Mouse (Mus musculus): ENCODE measurements around the gene Ifi35. TPM values are rescaled to one million over a fixed set of nuclear protein-coding genes. Genes with fewer than 3 reads are reported as not detected.
"Not testable (repeated sequence)": the region's sequence is repeated elsewhere in the genome, so short reads cannot be mapped to it uniquely, and the experiment has no call there.

The Ifi35 gene
- total RNA-seq, 1 experiment = 9.1 TPM

DNA sequence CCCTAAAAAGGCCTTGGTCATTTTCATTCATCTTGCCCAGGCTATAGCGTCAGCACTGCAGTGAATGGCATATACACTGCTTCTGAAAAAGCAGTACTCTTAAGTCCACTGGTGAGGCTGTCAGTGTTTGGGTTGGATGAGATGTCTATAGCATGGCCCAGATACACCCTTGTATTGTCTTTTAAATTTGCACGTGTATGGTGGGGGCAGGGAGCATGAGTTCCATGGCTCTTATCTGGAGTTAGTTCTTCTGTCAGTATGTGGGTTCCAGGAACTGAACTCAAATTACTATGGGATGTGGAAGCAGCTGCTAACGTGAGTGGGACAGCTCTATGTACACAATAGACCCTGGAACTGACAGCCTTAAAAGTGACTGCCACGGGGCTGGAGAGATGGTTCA, 12.4 kb upstream of the Ifi35 start:
- Histone ChIP-seq H3K4me1 (ENCODE audit: control insufficient read depth in 2 of 2, insufficient read depth in 2 of 2, low read length in 2 of 2, poor library complexity in 1 of 2) (peaks cover 5 to 13% of the 10 kb centered on the region in 2 experiments; a peak in 3 of 4 replicates), H3K9ac (ENCODE audit: insufficient read depth, low read depth, low read length, poor library complexity, severe bottlenecking) (no peak overlapping the region), H3K4me3 (ENCODE audit: insufficient read depth in 1 of 2, low read depth in 1 of 2, low read length in 2 of 2, poor library complexity in 1 of 2, severe bottlenecking in 1 of 2) (no peak overlapping the region), H3K27ac (ENCODE audit: insufficient read depth, low read depth, low read length, poor library complexity, severe bottlenecking) (no peak overlapping the region), H3K36me3 (ENCODE audit: control insufficient read depth, insufficient read depth, low read length, poor library complexity, severe bottlenecking) (peaks cover 15% of the 10 kb centered on the region), H3K9me3 (ENCODE audit: control insufficient read depth, insufficient read depth, low read depth, low read length) (no peaks in the 10 kb centered on the region)
- TF ChIP-seq HCFC1 (IDR thresholded peaks at IDR 0.05; ENCODE audit: borderline replicate concordance, insufficient read depth, low read length) (no peak), ZC3H11A (IDR thresholded peaks at IDR 0.05; ENCODE audit: borderline replicate concordance, low read depth, low read length) (no peak), CHD2 (IDR thresholded peaks at IDR 0.05; ENCODE audit: low read depth, low read length) (no peak)
- DNase-seq (ENCODE audit: low read depth, low spot score) = no peak
- in situ Hi-C loops (cut with MboI; ENCODE audit: low sequenced_read_pairs in 2 of 2, unreplicated experiment in 2 of 2) = no loop called here

DNA sequence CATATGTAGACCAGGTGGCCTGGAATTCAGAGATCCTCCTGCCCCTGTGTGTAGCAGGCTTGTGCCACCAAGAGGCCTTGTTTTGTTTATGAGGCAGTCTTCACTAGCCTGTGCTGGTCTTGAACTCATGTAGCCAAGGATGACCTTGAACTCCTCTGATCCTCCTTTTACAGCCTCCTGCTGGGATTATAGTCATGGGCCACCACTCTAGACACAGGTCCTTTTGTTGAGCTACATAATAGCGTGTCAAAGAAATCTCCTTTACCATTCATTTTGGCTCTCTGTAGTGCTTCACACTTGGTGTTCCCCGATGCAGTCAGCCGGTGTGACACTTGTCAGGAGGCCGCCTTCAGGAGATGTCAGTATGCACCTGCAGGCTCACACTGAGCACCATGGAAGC, 11.3 kb upstream of the Ifi35 start:
- no peak for DNase-seq (ENCODE audit: low read depth, low spot score)
- no peaks in the 10 kb centered on the region for H3K9me3 ChIP-seq (ENCODE audit: control insufficient read depth, insufficient read depth, low read depth, low read length)
- peaks cover 5 to 11% of the 10 kb centered on the region in 2 experiments; a peak in 3 of 4 replicates for H3K4me1 ChIP-seq (ENCODE audit: control insufficient read depth in 2 of 2, insufficient read depth in 2 of 2, low read length in 2 of 2, poor library complexity in 1 of 2)
- H3K27ac ChIP-seq (ENCODE audit: insufficient read depth, low read depth, low read length, poor library complexity, severe bottlenecking) = no peak overlapping the region
- in situ Hi-C loops (cut with MboI; ENCODE audit: low sequenced_read_pairs in 2 of 2, unreplicated experiment in 2 of 2) = no loop called here
- H3K9ac ChIP-seq (ENCODE audit: insufficient read depth, low read depth, low read length, poor library complexity, severe bottlenecking) = no peak overlapping the region
- TF ChIP-seq HCFC1 (IDR thresholded peaks at IDR 0.05; ENCODE audit: borderline replicate concordance, insufficient read depth, low read length) (no peak), ZC3H11A (IDR thresholded peaks at IDR 0.05; ENCODE audit: borderline replicate concordance, low read depth, low read length) (no peak), CHD2 (IDR thresholded peaks at IDR 0.05; ENCODE audit: low read depth, low read length) (no peak), ZNF384 (IDR thresholded peaks at IDR 0.05; ENCODE audit: low read depth, low read length) (no peak), MAFK (IDR thresholded peaks at IDR 0.05; ENCODE audit: insufficient read depth, low read depth, low read length) (no peak)
- H3K36me3 ChIP-seq (ENCODE audit: control insufficient read depth, insufficient read depth, low read length, poor library complexity, severe bottlenecking) = peaks cover 9% of the 10 kb centered on the region
- no peak overlapping the region for H3K4me3 ChIP-seq (ENCODE audit: insufficient read depth in 1 of 2, low read depth in 1 of 2, low read length in 2 of 2, poor library complexity in 1 of 2, severe bottlenecking in 1 of 2)

DNA sequence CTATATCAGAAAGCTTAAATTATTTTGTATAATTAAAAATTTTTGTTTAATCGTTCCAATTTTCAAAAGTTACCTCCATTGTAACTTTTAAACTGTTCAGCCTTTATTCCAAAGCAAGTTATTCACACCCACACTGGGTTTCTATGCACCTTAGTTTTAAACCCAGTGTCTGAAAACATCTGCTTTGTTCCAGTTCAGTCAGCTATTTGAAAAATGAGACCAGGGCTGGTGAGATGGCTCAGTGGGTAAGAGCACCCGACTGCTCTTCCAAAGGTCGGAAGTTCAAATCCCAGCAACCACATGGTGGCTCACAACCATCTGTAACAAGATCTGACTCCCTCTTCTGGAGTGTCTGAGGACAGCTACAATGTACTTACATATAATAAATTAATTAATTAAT, 10.2 kb upstream of the Ifi35 start:
- H3K36me3 ChIP-seq (ENCODE audit: control insufficient read depth, insufficient read depth, low read length, poor library complexity, severe bottlenecking); H3K9me3 ChIP-seq (ENCODE audit: control insufficient read depth, insufficient read depth, low read depth, low read length); H3K27ac ChIP-seq (ENCODE audit: insufficient read depth, low read depth, low read length, poor library complexity, severe bottlenecking); in situ Hi-C loops (cut with MboI; ENCODE audit: low sequenced_read_pairs in 2 of 2, unreplicated experiment in 2 of 2); H3K9ac ChIP-seq (ENCODE audit: insufficient read depth, low read depth, low read length, poor library complexity, severe bottlenecking); DNase-seq (ENCODE audit: low read depth, low spot score); H3K4me3 ChIP-seq (ENCODE audit: insufficient read depth in 1 of 2, low read depth in 1 of 2, low read length in 2 of 2, poor library complexity in 1 of 2, severe bottlenecking in 1 of 2): not testable (repeated sequence)
- peaks cover 5 to 11% of the 10 kb centered on the region in 2 experiments; a peak in 3 of 4 replicates for H3K4me1 ChIP-seq (ENCODE audit: control insufficient read depth in 2 of 2, insufficient read depth in 2 of 2, low read length in 2 of 2, poor library complexity in 1 of 2)

DNA sequence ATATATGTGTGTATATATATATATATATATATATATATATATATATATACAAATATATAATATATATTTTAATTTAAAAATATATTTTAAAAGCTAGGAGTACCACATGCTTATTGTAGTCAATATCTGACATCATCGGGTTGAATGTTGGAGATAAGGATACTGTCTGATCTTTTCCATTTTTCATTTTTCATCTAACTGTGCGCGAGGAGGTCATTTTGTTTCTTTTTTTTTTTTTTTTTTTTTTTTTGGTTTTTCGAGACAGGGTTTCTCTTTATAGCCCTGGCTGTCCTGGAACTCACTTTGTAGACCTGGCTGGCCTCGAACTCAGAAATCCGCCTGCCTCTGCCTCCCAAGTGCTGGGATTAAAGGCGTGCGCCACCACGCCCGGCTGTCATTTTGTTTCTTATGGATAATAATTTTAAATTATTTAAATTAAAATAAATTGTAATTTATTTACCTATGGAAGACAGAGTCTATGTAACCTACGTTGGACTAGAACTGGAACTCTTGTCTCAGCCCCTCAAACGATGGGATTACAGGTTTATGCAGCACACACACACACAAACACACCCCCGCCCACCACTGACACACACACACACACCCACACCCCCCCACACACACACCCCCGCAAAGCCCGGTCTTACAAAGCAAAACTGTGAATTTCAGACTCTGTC, 6.6 kb upstream of the Ifi35 start:
- H3K4me1 ChIP-seq (ENCODE audit: control insufficient read depth in 2 of 2, insufficient read depth in 2 of 2, low read length in 2 of 2, poor library complexity in 1 of 2); H3K9ac ChIP-seq (ENCODE audit: insufficient read depth, low read depth, low read length, poor library complexity, severe bottlenecking); H3K27ac ChIP-seq (ENCODE audit: insufficient read depth, low read depth, low read length, poor library complexity, severe bottlenecking); H3K9me3 ChIP-seq (ENCODE audit: control insufficient read depth, insufficient read depth, low read depth, low read length); DNase-seq (ENCODE audit: low read depth, low spot score); in situ Hi-C loops (cut with MboI; ENCODE audit: low sequenced_read_pairs in 2 of 2, unreplicated experiment in 2 of 2): not testable (repeated sequence)
- 0 out of 2 replicates have a peak, but pooled peaks have one; percentile 33 for TF ChIP-seq ZNF384 (IDR thresholded peaks at IDR 0.05; ENCODE audit: low read depth, low read length)
- Histone ChIP-seq H3K36me3 (ENCODE audit: control insufficient read depth, insufficient read depth, low read length, poor library complexity, severe bottlenecking) (peaks cover 25% of the 10 kb centered on the region), H3K4me3 (ENCODE audit: insufficient read depth in 1 of 2, low read depth in 1 of 2, low read length in 2 of 2, poor library complexity in 1 of 2, severe bottlenecking in 1 of 2) (peak overlapping the region in 1 of 2 experiments; percentile 22; a peak in 1 of 4 replicates)

DNA sequence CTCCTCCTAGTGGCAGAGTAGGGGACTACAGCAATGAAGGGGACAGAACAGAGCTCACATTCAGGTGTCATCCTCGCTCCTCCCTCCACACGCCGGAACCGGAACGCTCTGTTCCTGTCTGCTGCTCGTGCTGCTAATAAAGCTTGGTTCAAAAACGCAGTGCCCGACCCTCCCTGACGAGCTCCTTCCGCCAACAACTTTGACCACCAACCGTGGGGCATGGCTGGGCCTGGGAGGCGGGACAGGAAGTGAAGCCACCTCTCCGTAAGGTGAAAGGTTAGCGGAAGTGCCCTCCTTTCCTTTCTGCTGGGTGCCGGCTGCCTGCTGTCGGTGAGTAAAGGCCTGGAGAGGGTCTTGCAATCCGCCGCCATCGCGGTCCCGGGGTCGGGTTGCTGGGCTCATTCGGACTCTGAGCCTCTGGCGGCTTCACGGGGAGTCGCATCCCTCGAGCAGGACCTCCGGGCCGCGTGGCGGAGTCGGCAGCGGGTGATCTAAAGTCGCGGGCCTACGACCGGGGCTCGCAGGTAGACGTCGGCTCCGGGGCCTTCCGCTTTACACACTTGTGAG, 6.0 kb upstream of the Ifi35 start, which contains the start of gene Rpl27:
Gene Rpl27 (plus strand): TSS at position 172 of the 567 bp plus-strand sequence.
- peak within 1 kb of the TSS; percentile 87 to 90 for H3K4me3 ChIP-seq (ENCODE audit: insufficient read depth in 1 of 2, low read depth in 1 of 2, low read length in 2 of 2, poor library complexity in 1 of 2, severe bottlenecking in 1 of 2)
- peak within 1 kb of the TSS; percentile 95 for H3K9ac ChIP-seq (ENCODE audit: insufficient read depth, low read depth, low read length, poor library complexity, severe bottlenecking)
- in situ Hi-C loops (cut with MboI; ENCODE audit: low sequenced_read_pairs in 2 of 2, unreplicated experiment in 2 of 2) = no loop called here
- H3K36me3 ChIP-seq (ENCODE audit: control insufficient read depth, insufficient read depth, low read length, poor library complexity, severe bottlenecking) = peaks cover 25% of the 10 kb centered on the region
- peak; percentile 99 for DNase-seq (ENCODE audit: low read depth, low spot score)
- peak within 1 kb of the TSS; percentile 87 for H3K27ac ChIP-seq (ENCODE audit: insufficient read depth, low read depth, low read length, poor library complexity, severe bottlenecking)
- TF ChIP-seq ZNF384 (IDR thresholded peaks at IDR 0.05; ENCODE audit: low read depth, low read length) (peak; percentile 94), ZC3H11A (IDR thresholded peaks at IDR 0.05; ENCODE audit: borderline replicate concordance, low read depth, low read length) (no peak), CHD2 (IDR thresholded peaks at IDR 0.05; ENCODE audit: low read depth, low read length) (peak; percentile 69), MAFK (IDR thresholded peaks at IDR 0.05; ENCODE audit: insufficient read depth, low read depth, low read length) (peak; percentile 27; the same call in 1 of the 2 replicates), HCFC1 (IDR thresholded peaks at IDR 0.05; ENCODE audit: borderline replicate concordance, insufficient read depth, low read length) (peak; percentile 94)
- no peaks in the 10 kb centered on the region for H3K9me3 ChIP-seq (ENCODE audit: control insufficient read depth, insufficient read depth, low read depth, low read length)
- peaks cover 0 to 6% of the 10 kb centered on the region in 2 experiments; a peak in 2 of 4 replicates for H3K4me1 ChIP-seq (ENCODE audit: control insufficient read depth in 2 of 2, insufficient read depth in 2 of 2, low read length in 2 of 2, poor library complexity in 1 of 2)

All from ES-E14 (cell line).